Mouse (Mus musculus) left cerebral cortex, adult 9 months (tissue): ENCODE data around the gene Lrrtm3.
A peak's percentile ranks its signal among the peaks of the same experiment; 100 is the strongest.

ENCODE experiments used
- DNase-seq, 2 experiments: peaks; one replicate each; pipeline ENCODE4 v3.0.0; 2022; ENCODE audit warnings: low spot score in 2 of 2

Gene Lrrtm3

DNA sequence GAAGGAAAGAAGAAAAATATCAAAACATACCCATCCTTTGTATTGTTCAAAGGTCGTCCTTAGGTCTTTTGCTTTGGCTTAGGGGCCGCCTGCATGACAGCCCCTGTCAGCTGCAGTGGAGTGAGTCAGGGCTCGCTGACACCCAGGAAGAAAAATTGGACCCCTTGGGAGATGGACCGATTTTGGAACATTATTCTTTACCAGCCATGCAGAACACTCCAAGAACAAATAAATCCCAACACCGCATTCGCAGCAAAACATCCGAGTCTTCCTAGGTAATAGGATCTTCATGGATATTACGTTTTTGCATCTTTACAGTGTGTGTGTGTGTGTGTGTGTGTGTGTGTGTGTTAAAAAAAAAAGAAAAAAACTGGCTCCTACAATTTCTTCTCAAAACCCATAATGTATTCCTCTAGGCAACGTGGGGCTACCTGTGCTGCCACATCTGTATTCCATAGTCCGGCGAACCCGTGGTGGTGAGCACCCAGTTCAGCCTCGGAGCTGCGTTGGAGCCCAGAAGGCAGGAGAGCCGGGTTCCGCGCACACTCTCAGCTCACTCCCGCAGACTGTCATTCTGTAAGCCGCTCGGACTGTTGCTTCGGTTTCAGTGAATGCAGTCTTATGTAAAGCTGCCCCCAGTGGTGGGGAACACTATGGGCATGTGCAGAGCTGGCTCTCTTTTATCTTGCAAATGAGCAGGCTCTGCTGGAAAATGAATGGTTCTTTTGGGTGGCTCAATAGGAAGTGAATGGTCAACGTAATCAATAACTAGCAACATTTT is at the start of gene Lrrtm3:
TSS of gene Lrrtm3 (minus strand) at position 598 of the 781 bp plus-strand sequence.
- peak; percentile 72 to 91 for DNase-seq

DNA sequence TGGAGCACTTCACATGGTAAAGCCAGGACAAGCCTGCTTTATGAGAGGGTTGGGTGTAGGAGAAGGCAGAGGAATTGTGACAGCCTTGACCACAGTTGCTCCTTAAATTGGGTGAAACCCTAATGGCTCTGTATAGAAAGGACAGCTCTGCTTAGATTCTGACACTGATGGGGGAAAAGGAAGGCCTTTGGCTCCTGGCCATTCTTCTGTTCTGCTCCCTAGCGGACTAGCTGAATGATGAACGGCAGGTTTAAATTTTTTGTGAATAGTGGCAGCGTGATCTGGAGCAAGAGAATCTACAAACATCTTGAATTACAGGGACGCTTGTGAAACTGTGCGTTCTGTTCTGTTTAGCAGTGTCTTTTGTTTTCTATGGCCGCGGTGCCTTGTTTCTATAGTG is 45.4 kb upstream of the Lrrtm3 start:
- DNase-seq: no peak

GRCm38 (mm10) chr10:64133461-64133860 is 43.4 kb upstream of the Lrrtm3 start:
- no peak for DNase-seq

GRCm38 (mm10) chr10:64130397-64131150 is 40.5 kb upstream of the Lrrtm3 start:
- no peak for DNase-seq

- no peak for DNase-seq
Measured at GRCm38 (mm10) chr10:64118833-64119232, 28.8 kb upstream of the Lrrtm3 start.

- DNase-seq: peak in 1 of 2 experiments; percentile 28
Measured at GRCm38 (mm10) chr10:64115246-64115645, 25.2 kb upstream of the Lrrtm3 start.

DNA sequence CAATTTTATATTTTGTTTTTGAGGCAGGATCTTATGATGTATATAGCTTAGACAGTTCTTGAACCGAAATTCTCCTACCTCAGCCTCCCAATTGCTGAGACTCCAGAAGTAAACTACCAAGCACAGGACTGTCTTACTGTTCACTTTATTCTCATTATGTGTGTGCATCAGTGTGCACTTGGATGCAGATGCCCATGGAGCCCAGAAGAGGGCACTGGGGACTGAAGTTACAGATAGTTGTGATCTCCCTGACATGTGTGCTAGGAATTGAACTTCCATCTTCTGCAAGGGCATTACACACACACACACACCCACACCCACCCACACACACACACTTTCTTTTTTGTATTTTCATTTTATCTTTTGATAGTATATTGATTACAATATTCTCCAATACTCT is 6.5 kb upstream of the Lrrtm3 start:
- DNase-seq: no peak

- peak in 1 of 2 experiments; percentile 22 for DNase-seq
Measured at GRCm38 (mm10) chr10:64088774-64089460, 1.2 kb downstream of the Lrrtm3 start.

DNA sequence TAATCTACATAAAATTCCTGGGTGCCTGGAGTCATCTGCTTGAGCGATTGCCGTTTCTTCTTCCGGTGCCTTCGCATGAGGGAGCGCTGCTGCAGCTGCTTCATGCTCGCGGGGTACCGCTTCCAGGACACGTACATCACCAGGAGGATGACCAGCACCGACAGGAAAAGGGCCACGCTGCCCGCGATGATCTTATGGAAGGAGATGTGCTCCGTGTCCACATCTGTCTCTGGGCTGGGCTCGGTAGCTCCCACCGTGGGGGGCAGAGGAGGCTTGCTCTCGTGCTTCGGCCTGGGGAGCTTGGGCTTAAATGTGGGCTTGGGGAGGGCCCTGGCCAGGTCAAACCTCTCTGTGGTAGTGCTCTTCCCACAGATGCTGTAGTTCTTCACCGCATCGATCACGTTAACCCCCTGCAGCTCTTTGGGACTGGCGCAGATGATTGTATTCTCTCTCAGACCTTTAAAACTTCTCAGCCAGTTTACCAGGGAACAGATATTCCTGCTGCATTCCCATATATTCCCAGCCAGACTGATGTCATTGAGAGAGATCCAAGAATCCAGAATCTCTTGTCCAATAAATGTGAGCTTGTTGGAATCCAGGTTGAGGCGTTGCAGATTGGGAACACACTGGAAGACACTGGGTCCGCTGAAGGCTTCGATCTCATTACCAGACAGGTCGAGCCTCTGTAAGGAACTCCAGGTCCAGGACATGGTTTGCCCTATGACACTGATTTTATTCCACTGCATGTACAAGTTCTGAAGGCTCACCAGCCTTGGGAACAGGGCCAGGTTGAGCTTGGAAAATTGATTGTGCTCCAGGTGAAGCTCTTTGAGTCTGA is 1.9 kb downstream of the Lrrtm3 start:
- peak in 1 of 2 experiments; percentile 36 for DNase-seq

- DNase-seq: no peak
Measured at GRCm38 (mm10) chr10:64087521-64087920, 2.6 kb downstream of the Lrrtm3 start.

- DNase-seq: peak in 1 of 2 experiments; percentile 24
Measured at GRCm38 (mm10) chr10:64086567-64087391, 3.3 kb downstream of the Lrrtm3 start.

DNA sequence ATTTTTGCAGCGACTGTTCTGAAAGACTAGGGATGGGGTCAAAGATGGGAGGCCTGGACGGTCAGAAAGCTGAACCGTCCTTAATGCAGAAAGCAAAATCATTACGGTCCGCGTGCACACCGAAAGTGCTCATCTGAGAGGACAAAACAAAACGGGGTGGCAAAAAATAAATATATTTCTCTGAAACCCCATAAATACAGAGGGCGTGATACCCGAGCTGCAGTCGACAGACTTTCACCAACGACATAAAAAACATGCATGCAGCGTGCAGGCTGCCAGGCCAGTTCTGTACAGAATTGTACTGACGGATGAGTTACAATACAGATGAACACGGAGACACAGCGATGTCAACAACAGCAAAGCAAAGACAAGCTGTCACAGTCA is 3.9 kb downstream of the Lrrtm3 start:
- DNase-seq: no peak

- peak in 1 of 2 experiments; percentile 56 for DNase-seq
Measured at GRCm38 (mm10) chr10:64084465-64084864, 5.6 kb downstream of the Lrrtm3 start.

GRCm38 (mm10) chr10:64083813-64084212 is 6.3 kb downstream of the Lrrtm3 start:
- DNase-seq: no peak

DNA sequence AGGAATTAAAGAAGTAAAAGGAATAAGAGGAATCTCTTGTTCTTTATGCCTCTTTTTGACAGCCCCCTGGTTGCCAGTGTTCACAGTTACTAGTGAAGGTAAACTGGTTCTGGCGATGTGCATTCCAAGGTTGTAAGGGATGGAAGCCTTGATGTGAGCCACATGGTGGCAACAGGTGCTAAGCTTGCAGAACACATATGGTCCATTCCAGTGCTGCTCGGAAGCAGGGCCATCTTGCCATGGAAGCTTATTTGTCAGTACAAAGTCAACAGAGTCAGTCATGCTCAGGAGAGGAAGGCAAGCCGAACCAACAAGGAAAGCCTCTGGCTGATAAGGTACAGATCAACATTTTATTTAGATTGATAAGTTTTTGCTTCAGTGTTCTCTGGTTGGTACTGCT is 7.7 kb downstream of the Lrrtm3 start:
- DNase-seq: no peak

DNA sequence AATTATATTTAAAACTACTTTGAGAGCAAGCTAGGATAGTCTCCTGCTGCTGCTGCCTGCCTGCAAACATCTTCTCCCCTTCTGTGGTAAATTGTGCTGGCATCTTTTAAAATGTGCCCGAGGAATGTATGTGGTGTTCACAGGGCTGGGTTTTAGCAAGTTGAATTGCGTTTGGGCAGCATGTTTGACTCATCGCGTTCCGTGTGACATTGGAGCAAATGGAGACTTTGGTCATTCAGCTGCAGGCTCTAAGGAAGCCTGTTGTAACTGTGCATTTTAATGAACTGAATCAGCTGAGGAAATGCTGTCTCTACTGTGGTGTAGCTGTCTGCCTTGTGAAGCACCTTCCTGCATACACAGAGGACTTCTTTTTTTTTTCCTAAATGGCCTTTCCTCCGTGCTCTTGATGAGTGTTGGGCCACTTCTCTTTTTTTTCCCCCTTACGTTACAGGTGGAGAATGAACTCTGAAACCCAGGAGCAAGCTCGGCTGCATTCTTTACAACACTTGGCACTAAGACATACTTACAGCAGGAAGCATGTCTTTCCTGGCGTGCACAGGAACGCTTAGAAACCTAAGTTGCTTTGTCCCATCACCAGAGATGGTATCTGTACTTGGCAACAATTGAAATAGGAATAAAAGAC is 13.5 kb downstream of the Lrrtm3 start:
- DNase-seq: peak in 1 of 2 experiments; percentile 28

GRCm38 (mm10) chr10:64075944-64076343 is 14.1 kb downstream of the Lrrtm3 start:
- DNase-seq: peak; percentile 70 to 74

DNA sequence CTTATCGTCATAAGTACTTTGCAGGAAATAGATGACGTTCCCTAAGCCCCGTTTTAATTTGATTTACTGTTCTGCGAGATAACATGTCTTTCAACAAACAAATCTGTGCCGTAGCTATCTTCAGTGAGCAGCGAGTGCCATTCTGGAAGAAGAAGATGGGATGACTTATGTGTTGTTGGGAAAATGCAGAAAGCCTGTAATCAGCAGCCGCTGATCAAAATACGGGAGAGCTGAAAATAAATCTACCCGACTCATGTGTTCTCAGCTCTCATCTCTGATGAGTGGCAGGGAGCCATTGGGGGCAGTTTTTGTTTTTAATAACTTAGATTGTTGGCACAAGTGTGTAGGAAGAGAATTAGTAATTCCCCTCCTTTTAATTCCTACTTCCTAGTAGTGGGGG is 26.4 kb downstream of the Lrrtm3 start:
- DNase-seq: no peak

DNA sequence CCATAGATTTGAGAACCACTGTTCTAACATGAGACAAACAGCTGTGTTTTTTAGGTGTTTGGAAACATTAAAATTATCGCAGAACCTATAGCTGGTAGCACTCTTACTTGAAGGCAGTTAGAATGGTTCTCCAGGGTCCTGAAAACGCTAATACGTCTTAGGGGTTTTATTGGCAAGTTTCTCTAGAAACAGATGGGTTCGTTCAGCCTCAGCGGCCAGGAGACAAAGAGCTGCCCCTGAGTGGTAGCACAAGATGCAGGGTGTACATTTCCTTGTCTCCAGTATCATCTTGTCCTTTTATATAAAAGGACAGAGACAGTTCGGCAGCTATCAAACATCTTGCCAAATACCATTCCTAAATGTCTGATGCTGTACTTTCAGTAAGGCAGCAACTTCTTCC is 40.1 kb downstream of the Lrrtm3 start:
- no peak for DNase-seq

- peak; percentile 25 to 52 for DNase-seq
Measured at GRCm38 (mm10) chr10:64049151-64049550, 40.9 kb downstream of the Lrrtm3 start.
